Mouse (Mus musculus): Measurements from ENCODE around the gene Arid3c. TPM values are rescaled to one million over a fixed set of nuclear protein-coding genes. Genes with fewer than 3 reads are reported as not detected.
"Not testable (repeated sequence)": the region's sequence is repeated elsewhere in the genome, so short reads cannot be mapped to it uniquely, and the experiment has no call there.

Gene Arid3c
- total RNA-seq (2015; ENCODE audit: low replicate concordance) (not detected in 2 replicates), total RNA-seq (2017; ENCODE audit: low replicate concordance) (not detected in 2 replicates)

DNA sequence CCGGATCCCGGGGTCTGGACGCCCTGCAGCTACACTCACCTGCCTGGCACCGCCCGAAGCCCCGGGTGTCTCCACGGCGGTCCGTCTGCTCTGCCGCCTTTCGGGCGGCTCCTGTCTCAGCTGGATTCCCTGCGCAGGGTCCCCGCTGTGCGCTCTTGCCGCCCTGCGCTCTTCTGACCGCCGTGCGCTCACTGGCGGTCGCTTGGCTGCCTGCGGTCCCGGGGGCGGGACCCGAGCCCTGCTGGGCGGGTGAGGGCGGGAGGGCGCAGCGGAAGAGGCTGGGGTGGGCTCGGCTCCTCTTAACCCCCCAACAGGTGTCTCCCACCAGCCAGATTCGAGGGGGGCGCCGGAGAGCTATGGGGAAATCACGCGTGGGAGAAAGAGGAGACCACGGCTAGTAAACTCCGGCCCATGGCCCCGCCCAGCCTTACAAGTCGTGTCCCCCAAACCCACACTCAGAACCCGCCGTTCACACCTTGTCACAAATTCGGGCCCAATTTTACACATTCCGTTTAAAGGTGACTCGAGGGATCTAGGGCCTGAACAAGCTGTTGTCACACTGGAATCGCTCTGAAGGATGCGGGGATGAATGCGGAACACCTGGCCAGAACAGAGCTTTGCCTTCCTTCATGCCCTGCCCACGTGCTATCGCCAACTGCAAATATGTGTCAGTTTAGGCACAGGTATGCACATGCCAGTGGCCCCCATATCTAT, at the start of gene Arid3c:
Arid3c (minus strand) TSS at position 91 of the 714 bp plus-strand sequence.
- ATAC-seq (replicated peaks; ENCODE audit: low FRiP score, poor library complexity, severe bottlenecking), result no peak

DNA sequence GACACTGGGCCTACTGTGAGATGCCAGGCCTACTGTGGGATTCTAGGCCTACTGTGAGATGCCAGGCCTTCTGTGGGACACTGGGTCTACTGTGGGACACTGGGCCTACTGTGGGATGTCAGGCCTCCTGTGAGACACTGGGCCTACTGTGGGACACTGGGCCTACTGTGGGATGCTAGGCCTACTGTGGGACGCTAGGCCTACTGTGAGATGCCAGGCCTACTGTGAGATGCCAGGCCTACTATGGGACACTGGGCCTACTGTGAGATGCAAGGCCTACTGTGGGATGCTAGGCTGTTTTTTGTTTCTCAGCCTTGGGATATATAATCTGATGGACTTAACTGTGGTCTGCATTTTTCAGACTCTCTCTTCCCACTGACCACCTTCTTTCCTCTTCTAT, 44.9 kb upstream of the Arid3c start:
- ATAC-seq (replicated peaks; ENCODE audit: low FRiP score, poor library complexity, severe bottlenecking), result not testable (repeated sequence)

GRCm38 (mm10) chr4:41774506-41774905, 43.6 kb upstream of the Arid3c start:
- not testable (repeated sequence) for ATAC-seq (replicated peaks; ENCODE audit: low FRiP score, poor library complexity, severe bottlenecking)

DNA sequence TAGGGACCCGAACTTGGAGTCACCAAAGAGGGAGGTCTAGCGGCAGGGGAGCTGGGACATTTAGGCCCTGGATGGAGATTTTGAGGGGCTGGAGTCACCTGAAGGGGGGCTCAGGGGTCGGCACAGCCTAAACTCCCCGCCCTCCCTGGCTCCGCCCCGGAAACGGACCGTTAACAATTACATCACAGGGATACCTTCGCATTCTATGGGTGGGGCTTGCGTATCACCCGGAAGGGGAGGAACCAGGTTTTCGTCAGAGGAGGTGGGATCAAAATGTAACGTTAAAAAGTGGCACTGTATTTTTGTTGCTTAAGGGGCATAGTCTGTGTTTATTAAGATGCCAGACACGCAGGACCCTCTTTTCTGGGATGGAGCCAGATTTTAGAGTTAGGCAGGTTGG, 43.1 kb upstream of the Arid3c start, which contains the start of gene Ccl27a:
Ccl27a (minus strand) TSS at position 246 of the 400 bp plus-strand sequence.
- not testable (repeated sequence) for ATAC-seq (replicated peaks; ENCODE audit: low FRiP score, poor library complexity, severe bottlenecking)

DNA sequence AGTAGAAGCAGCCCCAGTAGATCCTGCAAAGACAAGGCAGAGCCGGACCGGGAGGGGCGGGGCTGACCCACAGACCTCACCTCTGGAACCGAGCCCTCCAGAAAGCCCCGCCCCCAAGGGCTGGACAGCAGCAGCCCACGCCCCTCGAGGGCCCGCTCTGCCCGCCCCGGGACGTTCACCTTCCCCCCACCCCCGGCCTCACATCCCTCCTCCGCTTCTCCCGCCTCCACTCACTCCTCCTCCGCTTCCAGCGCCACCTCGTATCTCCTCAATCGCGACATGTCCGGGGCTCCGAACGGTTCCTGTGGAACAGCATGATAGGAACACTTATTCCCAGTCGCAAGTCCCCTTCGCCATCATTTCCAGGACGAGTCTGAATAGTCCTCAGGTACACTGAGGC, 42.6 kb upstream of the Arid3c start:
- ATAC-seq (replicated peaks; ENCODE audit: low FRiP score, poor library complexity, severe bottlenecking), result not testable (repeated sequence)

- ATAC-seq (replicated peaks; ENCODE audit: low FRiP score, poor library complexity, severe bottlenecking), result not testable (repeated sequence)
These were observed 42.0 kb upstream of the Arid3c start for GRCm38 (mm10) chr4:41772946-41773345.

GRCm38 (mm10) chr4:41767301-41767700, 36.4 kb upstream of the Arid3c start:
- not testable (repeated sequence) for ATAC-seq (replicated peaks; ENCODE audit: low FRiP score, poor library complexity, severe bottlenecking)

- not testable (repeated sequence) for ATAC-seq (replicated peaks; ENCODE audit: low FRiP score, poor library complexity, severe bottlenecking)
These were observed 32.2 kb upstream of the Arid3c start for GRCm38 (mm10) chr4:41763176-41763575.

DNA sequence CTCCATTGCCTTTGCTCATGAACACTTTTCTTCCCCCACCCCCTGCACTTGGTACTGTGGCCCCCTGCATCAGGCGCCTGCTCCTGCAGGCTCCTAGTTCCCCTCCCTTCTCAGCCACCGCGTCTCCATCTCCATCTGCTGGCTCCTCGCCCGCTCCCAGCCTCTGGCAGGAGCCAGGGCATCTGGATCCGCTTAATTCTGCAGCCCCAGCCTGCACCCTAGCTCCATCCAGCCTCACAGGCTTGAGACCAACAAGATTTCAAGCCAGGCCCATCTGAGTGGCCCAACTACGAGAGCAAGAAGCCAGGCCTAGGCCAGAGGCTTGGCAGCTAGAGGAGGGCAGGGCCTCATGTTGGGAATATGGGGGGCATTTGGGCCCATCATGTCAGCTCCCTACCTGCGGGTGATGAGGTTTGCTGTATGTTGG, 31.8 kb upstream of the Arid3c start:
- ATAC-seq (replicated peaks; ENCODE audit: low FRiP score, poor library complexity, severe bottlenecking), result not testable (repeated sequence)

DNA sequence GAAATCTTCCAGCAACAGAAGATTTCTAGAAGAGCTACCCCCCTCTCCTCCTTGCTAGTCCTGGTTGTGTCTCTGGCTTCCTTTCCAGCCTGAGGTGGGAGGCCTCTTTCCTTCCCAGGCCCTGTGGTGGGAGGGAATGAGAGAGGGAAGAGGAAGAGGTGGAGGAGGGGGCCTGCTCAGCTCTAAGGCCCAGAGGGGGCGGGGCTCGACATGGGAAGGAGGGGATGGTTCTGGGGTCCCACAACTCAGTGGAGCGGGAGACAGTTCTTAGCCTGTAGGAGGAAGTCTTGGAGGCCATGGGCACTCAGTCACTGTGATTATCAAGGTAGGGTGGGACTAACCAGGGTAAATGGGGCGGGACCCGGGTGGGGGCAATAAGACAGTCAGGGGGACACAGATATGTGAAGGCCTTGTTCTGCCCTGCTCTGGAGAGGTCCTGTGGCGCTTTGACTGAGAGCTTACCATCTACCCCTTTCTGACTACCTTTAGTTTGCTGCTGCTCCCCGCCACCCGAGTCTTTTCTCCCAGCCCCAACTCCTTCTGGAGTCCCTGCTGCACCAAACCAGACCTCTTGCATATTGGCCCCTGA, 31.3 kb upstream of the Arid3c start:
- no peak for ATAC-seq (replicated peaks; ENCODE audit: low FRiP score, poor library complexity, severe bottlenecking)

DNA sequence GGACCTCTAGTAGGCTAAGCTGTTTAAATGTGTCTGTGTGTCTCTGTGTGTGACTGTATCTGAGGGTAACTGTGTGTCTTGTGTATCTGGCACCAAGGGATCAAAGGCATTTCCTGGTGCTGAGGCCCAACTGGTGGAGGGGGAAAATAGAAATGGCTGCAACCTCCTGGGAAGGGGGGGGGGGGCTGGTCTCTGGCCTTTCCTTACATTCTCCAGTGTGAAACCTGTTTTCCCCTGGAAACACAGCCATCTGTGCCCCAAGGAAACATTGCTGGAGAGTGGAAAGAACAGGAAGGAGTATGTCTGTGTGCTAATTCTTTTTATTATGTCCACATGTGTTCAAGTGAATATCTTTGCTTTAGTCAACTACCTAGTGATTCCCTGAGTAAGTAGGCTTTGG, 30.7 kb upstream of the Arid3c start:
- no peak for ATAC-seq (replicated peaks; ENCODE audit: low FRiP score, poor library complexity, severe bottlenecking)

- ATAC-seq (replicated peaks; ENCODE audit: low FRiP score, poor library complexity, severe bottlenecking), result no peak
These were observed 30.0 kb upstream of the Arid3c start for GRCm38 (mm10) chr4:41760911-41761310.

DNA sequence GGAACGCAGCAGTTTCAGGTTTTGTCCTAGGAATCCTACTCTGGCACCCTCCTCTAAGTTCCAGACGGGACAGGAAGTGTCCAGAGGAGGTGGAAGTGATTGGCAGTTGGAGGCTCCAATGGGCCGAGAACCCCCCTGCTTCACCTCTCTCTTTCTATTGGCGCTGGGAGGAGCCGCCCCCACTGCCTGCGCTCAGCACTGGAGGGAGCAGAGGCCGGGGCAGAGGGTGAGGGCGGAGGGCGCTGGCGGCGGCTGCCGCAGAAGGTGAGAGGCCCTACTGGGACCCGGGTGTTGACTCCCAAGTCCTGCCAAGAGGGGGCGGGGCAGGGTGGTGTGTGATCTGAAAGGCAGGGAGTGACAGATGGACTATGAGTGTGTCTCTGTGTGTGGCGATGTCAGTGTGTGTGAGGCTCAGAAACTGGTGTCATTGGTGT, 29.4 kb upstream of the Arid3c start:
- peak; percentile 51 for ATAC-seq (replicated peaks; ENCODE audit: low FRiP score, poor library complexity, severe bottlenecking)

DNA sequence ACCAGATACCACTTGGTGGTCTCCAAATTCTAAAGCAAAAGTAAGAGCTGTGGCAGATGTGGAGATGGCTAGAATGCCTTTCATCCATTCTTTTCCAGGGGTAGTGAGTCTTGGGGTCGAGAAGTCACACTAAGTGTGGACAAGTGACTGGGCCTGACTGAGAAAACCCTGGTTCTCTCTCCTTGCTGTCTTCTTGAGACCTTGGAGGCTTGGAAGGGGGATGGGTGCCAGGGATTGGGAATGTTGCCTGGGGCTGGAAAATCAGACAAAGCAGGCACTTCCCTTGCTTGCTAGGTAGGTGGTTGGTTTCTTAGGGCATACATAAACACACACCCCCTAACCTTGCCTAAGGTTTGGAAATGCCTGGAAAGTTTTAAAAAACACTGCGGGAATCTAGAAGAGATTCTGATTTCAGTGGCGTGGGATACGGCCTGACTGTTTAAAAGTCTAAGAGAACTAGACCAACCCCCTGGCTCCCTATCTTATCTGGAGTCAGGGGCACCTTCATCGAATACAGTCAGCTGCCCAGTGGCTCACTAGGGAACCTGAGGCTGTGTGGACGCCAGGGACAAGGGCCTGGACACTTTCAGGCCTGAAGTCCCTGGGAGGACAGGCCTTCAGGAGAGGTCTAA, 28.8 kb upstream of the Arid3c start:
- ATAC-seq (replicated peaks; ENCODE audit: low FRiP score, poor library complexity, severe bottlenecking), result no peak

DNA sequence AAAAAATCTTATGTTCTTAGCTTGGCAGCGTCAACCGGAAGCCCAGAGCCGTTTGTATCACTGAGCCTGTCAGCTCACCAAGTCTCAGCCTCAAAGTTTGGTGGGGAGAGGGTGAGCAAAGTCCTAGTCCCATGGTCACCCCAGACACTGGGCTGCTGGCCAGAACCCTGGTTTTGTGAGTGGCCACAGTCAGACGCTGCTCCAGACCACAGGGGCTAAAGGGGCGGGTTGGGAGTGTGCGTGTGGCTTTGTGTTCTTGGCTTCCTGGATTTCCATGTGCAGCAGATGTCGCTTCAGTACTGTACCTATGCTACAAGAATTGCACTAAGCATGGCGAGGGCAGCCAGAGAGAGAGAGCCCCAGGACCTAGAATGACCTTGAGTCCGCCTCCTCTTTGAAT, 28.3 kb upstream of the Arid3c start:
- no peak for ATAC-seq (replicated peaks; ENCODE audit: low FRiP score, poor library complexity, severe bottlenecking)

GRCm38 (mm10) chr4:41758701-41759100, 27.8 kb upstream of the Arid3c start:
- no peak for ATAC-seq (replicated peaks; ENCODE audit: low FRiP score, poor library complexity, severe bottlenecking)

DNA sequence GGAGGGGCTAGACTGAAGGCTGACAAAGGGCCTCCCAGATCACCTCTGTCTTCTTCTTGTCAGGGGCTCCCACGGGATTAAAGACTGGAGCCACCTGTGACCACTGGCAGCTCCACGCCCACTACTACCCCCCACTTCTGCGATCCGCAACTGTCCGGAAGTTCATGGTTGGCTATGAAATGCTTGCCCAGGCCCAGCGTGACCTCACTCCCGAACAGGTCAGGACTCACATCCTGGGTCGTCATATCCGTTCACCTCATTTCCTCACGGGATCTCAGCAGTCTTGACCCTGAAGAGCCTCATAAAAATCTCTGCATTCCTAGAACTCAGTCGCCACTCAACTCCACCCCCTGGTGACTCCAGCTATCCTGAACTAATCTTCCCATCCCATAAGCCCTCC, 27.1 kb upstream of the Arid3c start:
- ATAC-seq (replicated peaks; ENCODE audit: low FRiP score, poor library complexity, severe bottlenecking), result no peak

GRCm38 (mm10) chr4:41757321-41757720, 26.4 kb upstream of the Arid3c start:
- ATAC-seq (replicated peaks; ENCODE audit: low FRiP score, poor library complexity, severe bottlenecking), result no peak

- no peak; the same call in 1 of the 2 replicates for ATAC-seq (replicated peaks; ENCODE audit: low FRiP score, poor library complexity, severe bottlenecking)
These were observed 25.5 kb upstream of the Arid3c start for GRCm38 (mm10) chr4:41756440-41756839.

GRCm38 (mm10) chr4:41755338-41756305, 24.7 kb upstream of the Arid3c start, which contains the start of gene Sigmar1:
Gene Sigmar1, minus strand, starts transcription at chr4:41756157.
- peak; percentile 81 for ATAC-seq (replicated peaks; ENCODE audit: low FRiP score, poor library complexity, severe bottlenecking)

Data from erythroblast, adult 5-6 weeks (primary cell).